In the genomic region with DNA sequence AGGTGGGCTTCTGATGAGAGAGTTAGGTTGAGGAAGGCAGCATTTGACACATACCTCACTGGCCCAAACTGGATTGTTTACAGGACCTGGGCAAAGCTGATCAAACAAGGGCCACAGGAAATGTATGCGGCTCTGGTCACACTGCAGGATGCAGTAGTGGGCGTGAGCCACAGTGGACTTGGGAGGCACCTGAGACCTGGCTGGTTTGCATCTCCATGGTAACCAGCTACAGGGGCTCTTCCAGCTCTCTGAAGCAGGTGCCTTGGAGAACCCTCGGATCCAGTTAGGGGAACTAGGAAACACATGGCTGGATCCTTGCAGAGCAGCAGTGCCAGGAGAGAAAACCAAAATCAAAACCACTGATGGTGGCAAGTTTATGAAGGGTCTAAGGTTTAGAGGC, we compare ENCODE assay signal across 11 mouse cellular contexts. TPM values are rescaled to one million over a fixed set of nuclear protein-coding genes. Genes with fewer than 3 reads are reported as not detected.
"Had no signal": no experiment of that assay in that cellular context is flagged by ENCODE, and none has a peak within 500 bp of the region (broad histone marks: within the 10 kb centered on the region; RNA-seq: fewer than 3 reads in every experiment).

No protein-coding gene starts in this region.

RNA-seq across cellular contexts. Expression of a gene that starts 8.2 kb away (rescaled TPM):
- polyA plus RNA-seq: lung, adult 2 months; lung, embryonic 15.5 days; lung, postnatal 0 days; macrophage; midbrain, embryonic 12.5 days; midbrain, embryonic 14.5 days; midbrain, embryonic 16.5 days; myocyte; neural tube, embryonic 11.5 days; neural tube, embryonic 13.5 days; neural tube, embryonic 15.5 days had no signal

RNA-seq across cellular contexts. Expression of a gene that starts 23.6 kb away (rescaled TPM):
- polyA plus RNA-seq: lung, adult 2 months; lung, embryonic 15.5 days; lung, postnatal 0 days; midbrain, embryonic 12.5 days; midbrain, embryonic 14.5 days; midbrain, embryonic 16.5 days; neural tube, embryonic 11.5 days; neural tube, embryonic 13.5 days; neural tube, embryonic 15.5 days had no signal
